Mouse (Mus musculus): ENCODE data around the gene Cyp4f40. TPM values are rescaled to one million over a fixed set of nuclear protein-coding genes. Genes with fewer than 3 reads are reported as not detected.

The Cyp4f40 gene
- polyA plus RNA-seq, 1 experiment from 2014 or later, result not detected

- H3K27me3 ChIP-seq, result peaks cover 12% of the 10 kb centered on the region
- CTCF ChIA-PET, result interaction anchor here (2.2 kb wide), 1 partner anchor 43 kb away, joined by 5 read pairs; no protein-coding TSS in a partner anchor
- TF ChIP-seq CTCF (IDR thresholded peaks at IDR 0.05), result no peak
- in situ Hi-C loops (cut with MboI; ENCODE audit: low pct_unique_long_range_greater_than_20kb), result no loop called here
- ATAC-seq, result no peak
- POLR2A ChIA-PET, result no interaction called here
- no peak for DNase-seq (ENCODE audit: low read depth, low spot score)
These were observed 21.5 kb upstream of the Cyp4f40 start for GRCm38 (mm10) chr17:32637151-32637550.

GRCm38 (mm10) chr17:32646631-32647030 lies 12.1 kb upstream of the Cyp4f40 start:
- peaks cover 26% of the 10 kb centered on the region for H3K27me3 ChIP-seq
- CTCF ChIA-PET, result no interaction called here
- POLR2A ChIA-PET, result no interaction called here
- TF ChIP-seq CTCF (IDR thresholded peaks at IDR 0.05), result no peak
- in situ Hi-C loops (cut with MboI; ENCODE audit: low pct_unique_long_range_greater_than_20kb), result no loop called here
- DNase-seq (ENCODE audit: low read depth, low spot score) (no peak), ATAC-seq (no peak)

GRCm38 (mm10) chr17:32653860-32654259 lies 4.8 kb upstream of the Cyp4f40 start:
- POLR2A ChIA-PET, result no interaction called here
- ATAC-seq, result no peak

DNA sequence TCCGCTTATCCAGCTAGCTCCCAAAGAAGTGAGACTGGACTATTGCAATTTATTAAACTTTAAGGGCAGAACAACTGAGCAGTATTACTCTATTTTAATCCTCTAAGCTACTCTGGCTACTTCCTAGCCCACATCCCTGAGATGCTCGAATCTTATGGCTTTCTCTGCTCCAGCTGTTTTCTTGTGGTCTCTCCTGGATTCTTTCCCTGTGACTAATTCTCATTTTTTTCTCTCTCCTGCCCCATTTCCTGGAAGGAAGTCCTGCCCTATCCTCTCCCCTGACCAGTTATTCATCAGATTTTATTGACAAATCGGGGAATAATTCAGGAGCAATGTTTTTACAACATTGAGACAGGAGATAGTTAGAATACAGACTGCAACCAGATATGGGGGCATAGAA lies 1.7 kb upstream of the Cyp4f40 start:
- TF ChIP-seq CTCF (IDR thresholded peaks at IDR 0.05), result no peak
- H3K27me3 ChIP-seq, result peaks cover 12% of the 10 kb centered on the region
- ChIA-PET CTCF (interaction anchor here (0.9 kb wide), 1 partner anchor 23 kb away, joined by 3 read pairs; no protein-coding TSS in a partner anchor), POLR2A (no interaction called here)
- in situ Hi-C loops (cut with MboI; ENCODE audit: low pct_unique_long_range_greater_than_20kb), result no loop called here
- ATAC-seq (no peak), DNase-seq (ENCODE audit: low read depth, low spot score) (no peak)

More at GRCm38 (mm10) chr17:32653860-32654259, 4.8 kb upstream of the Cyp4f40 start:
- no peak for TF ChIP-seq CTCF (IDR thresholded peaks at IDR 0.05)
- CTCF ChIA-PET, result interaction anchor here (1.7 kb wide), 1 partner anchor 27 kb away, joined by 7 read pairs; no protein-coding TSS in a partner anchor
- in situ Hi-C loops (cut with MboI; ENCODE audit: low pct_unique_long_range_greater_than_20kb), result no loop called here
- H3K27me3 ChIP-seq, result peaks cover 16% of the 10 kb centered on the region
- DNase-seq (ENCODE audit: low read depth, low spot score), result no peak

DNA sequence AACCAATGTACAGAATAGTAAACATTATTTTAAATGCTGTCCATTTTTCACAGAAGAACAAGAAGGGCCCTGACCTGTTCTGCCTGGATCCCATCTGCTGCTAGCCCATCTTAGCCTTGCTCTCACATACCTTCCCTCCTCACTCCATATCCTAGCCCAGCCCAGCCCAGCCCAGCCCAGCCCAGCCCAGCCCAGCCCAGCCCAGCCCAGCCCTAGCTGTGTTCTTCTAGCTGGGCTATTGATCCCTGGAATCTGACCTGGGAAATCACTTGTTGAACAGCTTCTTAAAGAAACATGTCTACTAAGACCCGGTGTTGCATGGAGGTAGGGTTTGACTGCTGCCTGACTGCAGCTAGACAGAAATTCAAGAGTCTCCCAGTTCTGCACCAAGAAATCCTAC lies 454 bp upstream of the Cyp4f40 start:
- DNase-seq (ENCODE audit: low read depth, low spot score) (no peak), ATAC-seq (no peak)
- in situ Hi-C loops (cut with MboI; ENCODE audit: low pct_unique_long_range_greater_than_20kb), result no loop called here
- POLR2A ChIA-PET, result interaction anchor here (1.0 kb wide), 1 partner anchor 155 kb away, joined by 3 read pairs; no protein-coding TSS in a partner anchor
- peaks cover 12% of the 10 kb centered on the region for H3K27me3 ChIP-seq
- CTCF ChIA-PET, result no interaction called here
- TF ChIP-seq CTCF (IDR thresholded peaks at IDR 0.05), result no peak

GRCm38 (mm10) chr17:32673976-32674375 lies 15.3 kb downstream of the Cyp4f40 start:
- CTCF ChIA-PET, result no interaction called here
- no peak for ATAC-seq
- no peak for TF ChIP-seq CTCF (IDR thresholded peaks at IDR 0.05)
- DNase-seq (ENCODE audit: low read depth, low spot score), result no peak
- in situ Hi-C loops (cut with MboI; ENCODE audit: low pct_unique_long_range_greater_than_20kb), result no loop called here
- H3K27me3 ChIP-seq, result peaks cover 35% of the 10 kb centered on the region
- POLR2A ChIA-PET, result no interaction called here

DNA sequence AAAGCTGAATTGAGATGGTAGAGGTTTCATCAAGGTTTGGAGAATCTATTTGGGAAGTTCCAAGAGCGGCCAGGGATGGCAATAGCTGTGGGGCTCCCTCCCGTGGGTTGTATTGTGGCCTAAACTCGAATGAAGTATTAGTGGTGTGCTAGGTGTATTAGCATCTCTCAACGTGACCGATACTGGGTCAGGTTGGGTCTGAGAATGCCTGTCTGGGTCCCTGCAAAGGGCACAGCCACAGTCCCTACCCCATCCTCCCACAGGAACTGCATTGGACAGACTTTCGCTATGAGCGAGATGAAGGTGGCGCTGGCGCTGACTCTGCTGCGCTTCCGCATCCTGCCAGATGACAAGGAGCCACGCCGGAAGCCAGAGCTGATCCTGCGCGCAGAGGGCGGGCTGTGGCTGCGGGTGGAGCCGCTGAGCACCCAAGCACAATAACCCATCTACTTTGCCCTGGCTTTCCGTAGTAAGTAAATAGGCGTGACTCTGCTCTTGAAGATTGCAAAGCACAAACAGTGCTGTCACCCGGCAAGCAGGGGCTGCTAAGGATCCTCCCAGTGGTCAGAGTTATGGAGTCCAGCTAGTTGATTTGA lies 17.4 kb downstream of the Cyp4f40 start:
- no peak for TF ChIP-seq CTCF (IDR thresholded peaks at IDR 0.05)
- ATAC-seq (no peak), DNase-seq (ENCODE audit: low read depth, low spot score) (no peak)
- ChIA-PET POLR2A (no interaction called here), CTCF (no interaction called here)
- in situ Hi-C loops (cut with MboI; ENCODE audit: low pct_unique_long_range_greater_than_20kb), result no loop called here
- peaks cover 34% of the 10 kb centered on the region for H3K27me3 ChIP-seq

- ChIA-PET CTCF (interaction anchor here (0.8 to 1.8 kb wide), 13 partner anchors 9 to 158 kb away, joined by 3 to 7 read pairs (median 3); partner anchors contain the start of gene Cyp4f40), POLR2A (interaction anchor here (0.7 kb wide), 1 partner anchor 138 kb away, joined by 3 read pairs; no protein-coding TSS in a partner anchor)
- DNase-seq (ENCODE audit: low read depth, low spot score), result no peak
- in situ Hi-C loops (cut with MboI; ENCODE audit: low pct_unique_long_range_greater_than_20kb), result loop anchor here (5.0 kb wide), 1 partner anchor 153 kb away; no protein-coding TSS in a partner anchor
- no peak for ATAC-seq
- peak; percentile 74 for TF ChIP-seq CTCF (IDR thresholded peaks at IDR 0.05)
- H3K27me3 ChIP-seq, result peaks cover 19% of the 10 kb centered on the region
These were observed 21.7 kb downstream of the Cyp4f40 start for GRCm38 (mm10) chr17:32680404-32680803.

GRCm38 (mm10) chr17:32685048-32685750 lies 26.5 kb downstream of the Cyp4f40 start, which contains the start of gene Cyp4f15:
Gene Cyp4f15, plus strand, starts transcription at chr17:32685627.
- ChIA-PET CTCF (no interaction called here), POLR2A (interaction anchor here (0.6 kb wide), 1 partner anchor 819 kb away, joined by 3 read pairs; no protein-coding TSS in a partner anchor)
- DNase-seq (ENCODE audit: low read depth, low spot score) (no peak), ATAC-seq (no peak)
- no peak for TF ChIP-seq CTCF (IDR thresholded peaks at IDR 0.05)
- in situ Hi-C loops (cut with MboI; ENCODE audit: low pct_unique_long_range_greater_than_20kb), result no loop called here
- peaks cover 8% of the 10 kb centered on the region for H3K27me3 ChIP-seq

DNA sequence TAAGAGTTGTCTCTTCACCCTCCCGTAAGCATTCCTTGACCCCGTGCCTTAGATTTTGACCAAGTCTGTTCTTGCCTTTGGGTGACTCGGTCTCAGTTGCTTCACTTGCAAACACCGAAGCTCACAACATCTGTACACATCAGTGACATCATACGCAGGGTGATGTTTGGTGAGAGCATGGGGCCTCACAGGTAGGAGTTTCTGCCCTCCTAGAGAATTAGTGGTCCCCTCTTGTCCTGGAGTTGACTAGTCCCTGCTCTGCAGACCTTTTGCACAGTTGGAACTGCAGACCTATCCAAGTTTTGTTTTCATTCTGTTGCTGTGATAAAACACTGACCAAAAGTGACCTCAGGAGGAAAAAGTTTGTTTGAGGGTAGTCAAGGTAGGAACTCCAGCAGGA lies 28.0 kb downstream of the Cyp4f40 start:
- CTCF ChIA-PET, result no interaction called here

DNA sequence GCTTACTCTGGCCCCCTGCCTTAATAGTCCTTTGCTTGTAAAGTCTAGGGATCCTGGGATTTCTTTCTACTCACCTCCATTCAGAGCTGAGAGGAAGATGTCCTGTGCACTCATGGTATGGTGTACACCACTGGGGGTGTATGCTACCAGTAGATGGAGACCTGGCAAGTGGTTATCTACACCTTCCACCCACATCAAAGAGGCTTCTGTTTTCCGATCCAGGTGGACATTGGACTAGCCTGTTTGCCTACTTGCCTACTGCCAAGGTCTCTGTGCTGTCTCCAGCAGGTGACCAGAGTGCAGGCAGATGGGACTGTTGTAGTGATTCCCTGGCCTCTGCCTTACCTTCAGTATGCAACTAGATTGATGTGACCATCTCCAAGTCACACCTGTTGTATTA lies 32.3 kb downstream of the Cyp4f40 start:
- ChIA-PET POLR2A (no interaction called here), CTCF (no interaction called here)
- H3K27me3 ChIP-seq, result no peaks in the 10 kb centered on the region
- in situ Hi-C loops (cut with MboI; ENCODE audit: low pct_unique_long_range_greater_than_20kb), result no loop called here
- ATAC-seq (no peak), DNase-seq (ENCODE audit: low read depth, low spot score) (no peak)
- TF ChIP-seq CTCF (IDR thresholded peaks at IDR 0.05), result no peak

More for the DNA sequence above, 28.0 kb downstream of the Cyp4f40 start:
- DNase-seq (ENCODE audit: low read depth, low spot score), result no peak
- H3K27me3 ChIP-seq, result peaks cover 8% of the 10 kb centered on the region
- POLR2A ChIA-PET, result no interaction called here
- no peak for ATAC-seq
- in situ Hi-C loops (cut with MboI; ENCODE audit: low pct_unique_long_range_greater_than_20kb), result no loop called here
- no peak for TF ChIP-seq CTCF (IDR thresholded peaks at IDR 0.05)
